Mouse (Mus musculus): ENCODE measurements around the gene Hba-x. TPM values are rescaled to one million over a fixed set of nuclear protein-coding genes. Genes with fewer than 3 reads are reported as not detected.
"Not testable (repeated sequence)": the region's sequence is repeated elsewhere in the genome, so short reads cannot be mapped to it uniquely, and the experiment has no call there.

Hba-x gene
- polyA plus RNA-seq, 1 experiment from 2014 or later: 47.4 TPM

DNA sequence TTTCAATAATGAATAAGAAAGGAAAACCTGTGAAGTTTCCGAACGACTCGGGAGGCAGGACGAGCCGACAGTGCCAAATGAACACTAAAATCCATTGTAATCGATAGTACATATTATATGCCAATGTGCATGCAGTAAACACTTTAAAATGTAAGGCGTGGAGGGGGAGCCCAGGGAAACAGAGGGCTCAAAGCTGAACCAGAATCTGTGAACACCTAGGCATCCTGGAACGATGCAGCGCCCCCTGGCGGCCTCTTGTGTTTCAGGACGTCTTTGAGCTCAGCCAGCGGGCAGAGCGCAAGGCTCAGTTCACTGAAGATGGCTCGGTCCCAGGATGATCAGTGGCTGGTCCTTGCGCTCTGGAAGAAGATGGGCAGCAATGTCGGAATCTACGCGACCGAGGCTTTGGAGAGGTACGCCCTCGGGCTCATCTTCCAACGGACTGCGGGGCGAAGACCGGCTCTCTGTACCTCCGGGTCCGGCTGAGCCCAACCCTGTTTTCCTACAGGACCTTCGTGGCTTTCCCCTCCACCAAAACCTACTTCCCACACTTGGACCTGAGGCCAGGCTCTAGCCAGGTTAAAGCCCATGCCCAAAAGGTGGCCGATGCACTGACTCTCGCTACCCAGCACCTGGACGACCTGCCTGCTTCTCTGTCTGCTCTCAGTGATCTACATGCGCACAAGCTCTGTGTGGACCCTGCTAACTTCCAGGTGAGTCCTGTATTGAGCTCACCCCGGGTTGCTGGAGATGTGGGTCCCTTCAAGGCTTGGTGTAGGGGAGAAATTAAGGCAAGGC, 10.7 kb downstream of the Hba-x start, which contains the start of gene Hbq1b:
Gene Hbq1b (plus strand): TSS at position 271 of the 798 bp plus-strand sequence.
- H3K36me3 ChIP-seq (ENCODE audit: control insufficient read depth, insufficient read depth); H3K9me3 ChIP-seq (replicated peaks; ENCODE audit: control insufficient read depth, low read length); H3K27me3 ChIP-seq (ENCODE audit: control insufficient read depth, insufficient read depth, low read depth, low read length); ATAC-seq (ENCODE audit: low read depth): not testable (repeated sequence)
- WGBS (ENCODE audit: insufficient replicate concordance): 13% methylated on average over 30 of the region's 33 CpGs
- peak within 1 kb of the TSS; percentile 39 for H3K4me2 ChIP-seq (ENCODE audit: low read depth, low read length)
- H3K27ac ChIP-seq (ENCODE audit: low read length): peak within 1 kb of the TSS; percentile 98
- peak within 1 kb of the TSS; percentile 65 for H3K4me3 ChIP-seq (ENCODE audit: low read depth, low read length)
- H3K9ac ChIP-seq (ENCODE audit: low read depth, low read length): peak within 1 kb of the TSS; percentile 63
- H3K4me1 ChIP-seq (ENCODE audit: control insufficient read depth, low read depth, low read length): peaks cover 28% of the 10 kb centered on the region

DNA sequence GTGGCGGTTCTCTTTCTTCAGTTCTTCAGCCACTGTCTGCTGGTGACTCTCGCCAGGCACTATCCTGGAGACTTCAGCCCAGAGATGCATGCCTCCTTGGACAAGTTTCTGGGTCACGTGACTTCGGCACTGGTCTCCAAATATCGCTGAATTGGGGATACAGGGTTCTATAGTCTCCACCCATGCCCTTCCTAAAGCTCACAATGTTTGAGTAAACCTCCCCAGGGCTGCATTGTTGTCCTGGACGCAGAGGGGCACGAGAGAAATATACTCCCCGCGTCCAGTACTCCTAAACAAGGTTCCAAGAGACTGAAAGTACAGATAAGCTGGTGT, 11.3 kb downstream of the Hba-x start:
- H3K9me3 ChIP-seq (replicated peaks; ENCODE audit: control insufficient read depth, low read length): no peaks in the 10 kb centered on the region
- WGBS (ENCODE audit: insufficient replicate concordance): 46% methylated on average over 9 of the region's 9 CpGs
- peak overlapping the region; percentile 98 for H3K27ac ChIP-seq (ENCODE audit: low read length)

DNA sequence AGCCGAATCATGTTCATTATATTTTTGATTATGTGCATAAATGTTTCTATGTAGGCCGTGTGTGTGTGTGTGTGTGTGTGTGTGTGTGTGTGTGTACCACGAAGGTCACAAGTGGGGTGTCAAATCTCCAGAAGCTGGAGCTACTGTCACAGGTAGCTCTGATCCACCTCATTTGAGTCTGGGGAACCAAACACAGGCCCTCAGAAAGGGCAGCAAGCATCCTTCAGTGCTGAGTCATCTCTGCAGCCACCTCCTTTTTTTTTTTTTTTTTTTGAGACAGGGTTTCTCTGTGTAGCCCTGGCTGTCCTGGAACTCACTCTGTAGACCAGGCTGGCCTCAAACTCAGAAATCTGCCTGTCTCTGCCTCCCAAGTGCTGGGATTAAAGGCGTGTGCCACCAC, 16.6 kb downstream of the Hba-x start:
- Histone ChIP-seq H3K4me2 (ENCODE audit: low read depth, low read length) (peak overlapping the region; percentile 84), H3K9ac (ENCODE audit: low read depth, low read length) (peak overlapping the region; percentile 71), H3K27ac (ENCODE audit: low read length) (peak overlapping the region; percentile 98), H3K4me3 (ENCODE audit: low read depth, low read length) (peak overlapping the region; percentile 34), H3K4me1 (ENCODE audit: control insufficient read depth, low read depth, low read length) (peaks cover 47% of the 10 kb centered on the region)
- not testable (repeated sequence) for ATAC-seq (ENCODE audit: low read depth); H3K9me3 ChIP-seq (replicated peaks; ENCODE audit: control insufficient read depth, low read length); H3K36me3 ChIP-seq (ENCODE audit: control insufficient read depth, insufficient read depth); H3K27me3 ChIP-seq (ENCODE audit: control insufficient read depth, insufficient read depth, low read depth, low read length)
- WGBS (ENCODE audit: insufficient replicate concordance): 47% methylated on average over 4 of the region's 4 CpGs

More for the DNA sequence above, 11.3 kb downstream of the Hba-x start:
- Histone ChIP-seq H3K27me3 (ENCODE audit: control insufficient read depth, insufficient read depth, low read depth, low read length) (no peaks in the 10 kb centered on the region), H3K4me3 (ENCODE audit: low read depth, low read length) (peak overlapping the region; percentile 65), H3K4me1 (ENCODE audit: control insufficient read depth, low read depth, low read length) (peaks cover 30% of the 10 kb centered on the region), H3K36me3 (ENCODE audit: control insufficient read depth, insufficient read depth) (peaks cover 3% of the 10 kb centered on the region; the same call in 1 of the 2 replicates), H3K4me2 (ENCODE audit: low read depth, low read length) (peak overlapping the region; percentile 39), H3K9ac (ENCODE audit: low read depth, low read length) (peak overlapping the region; percentile 63)
- no peak for ATAC-seq (ENCODE audit: low read depth)

GRCm38 (mm10) chr11:32293479-32293878, 17.3 kb downstream of the Hba-x start:
- Histone ChIP-seq H3K4me1 (ENCODE audit: control insufficient read depth, low read depth, low read length) (peaks cover 45% of the 10 kb centered on the region), H3K27ac (ENCODE audit: low read length) (peak overlapping the region; percentile 98), H3K4me2 (ENCODE audit: low read depth, low read length) (peak overlapping the region; percentile 68), H3K9ac (ENCODE audit: low read depth, low read length) (peak overlapping the region; percentile 75), H3K4me3 (ENCODE audit: low read depth, low read length) (peak overlapping the region; percentile 45)
- not testable (repeated sequence) for H3K27me3 ChIP-seq (ENCODE audit: control insufficient read depth, insufficient read depth, low read depth, low read length); H3K36me3 ChIP-seq (ENCODE audit: control insufficient read depth, insufficient read depth); H3K9me3 ChIP-seq (replicated peaks; ENCODE audit: control insufficient read depth, low read length)
- 35% methylated on average over 3 of the region's 3 CpGs for WGBS (ENCODE audit: insufficient replicate concordance)
- ATAC-seq (ENCODE audit: low read depth): peak; percentile 19

GRCm38 (mm10) chr11:32296203-32296602, 20.0 kb downstream of the Hba-x start, which contains the start of gene Hba-a2:
Gene Hba-a2, plus strand, starts transcription at chr11:32296489.
- Histone ChIP-seq H3K4me2 (ENCODE audit: low read depth, low read length) (peak within 1 kb of the TSS; percentile 68), H3K27ac (ENCODE audit: low read length) (peak within 1 kb of the TSS; percentile 98), H3K9ac (ENCODE audit: low read depth, low read length) (peak within 1 kb of the TSS; percentile 75), H3K4me1 (ENCODE audit: control insufficient read depth, low read depth, low read length) (peaks cover 36% of the 10 kb centered on the region), H3K4me3 (ENCODE audit: low read depth, low read length) (peak within 1 kb of the TSS; percentile 62)
- not testable (repeated sequence) for H3K36me3 ChIP-seq (ENCODE audit: control insufficient read depth, insufficient read depth); H3K27me3 ChIP-seq (ENCODE audit: control insufficient read depth, insufficient read depth, low read depth, low read length); H3K9me3 ChIP-seq (replicated peaks; ENCODE audit: control insufficient read depth, low read length)
- WGBS (ENCODE audit: insufficient replicate concordance): no CpG with 5 or more reads among the region's 4 CpGs
- peak; percentile 81 for ATAC-seq (ENCODE audit: low read depth)

- peak; percentile 2; the same call in 1 of the 2 replicates for ATAC-seq (ENCODE audit: low read depth)
- peaks cover 24% of the 10 kb centered on the region for H3K4me1 ChIP-seq (ENCODE audit: control insufficient read depth, low read depth, low read length)
- 20% methylated on average over 2 of the region's 2 CpGs for WGBS (ENCODE audit: insufficient replicate concordance)
- H3K9ac ChIP-seq (ENCODE audit: low read depth, low read length): peak overlapping the region; percentile 67
- H3K9me3 ChIP-seq (replicated peaks; ENCODE audit: control insufficient read depth, low read length); H3K36me3 ChIP-seq (ENCODE audit: control insufficient read depth, insufficient read depth); H3K27me3 ChIP-seq (ENCODE audit: control insufficient read depth, insufficient read depth, low read depth, low read length): not testable (repeated sequence)
- peak overlapping the region; percentile 96 for H3K27ac ChIP-seq (ENCODE audit: low read length)
- peak overlapping the region; percentile 30; the same call in 1 of the 2 replicates for H3K4me2 ChIP-seq (ENCODE audit: low read depth, low read length)
- H3K4me3 ChIP-seq (ENCODE audit: low read depth, low read length): peak overlapping the region; percentile 62
Measured at GRCm38 (mm10) chr11:32297417-32297816, 21.2 kb downstream of the Hba-x start.

DNA sequence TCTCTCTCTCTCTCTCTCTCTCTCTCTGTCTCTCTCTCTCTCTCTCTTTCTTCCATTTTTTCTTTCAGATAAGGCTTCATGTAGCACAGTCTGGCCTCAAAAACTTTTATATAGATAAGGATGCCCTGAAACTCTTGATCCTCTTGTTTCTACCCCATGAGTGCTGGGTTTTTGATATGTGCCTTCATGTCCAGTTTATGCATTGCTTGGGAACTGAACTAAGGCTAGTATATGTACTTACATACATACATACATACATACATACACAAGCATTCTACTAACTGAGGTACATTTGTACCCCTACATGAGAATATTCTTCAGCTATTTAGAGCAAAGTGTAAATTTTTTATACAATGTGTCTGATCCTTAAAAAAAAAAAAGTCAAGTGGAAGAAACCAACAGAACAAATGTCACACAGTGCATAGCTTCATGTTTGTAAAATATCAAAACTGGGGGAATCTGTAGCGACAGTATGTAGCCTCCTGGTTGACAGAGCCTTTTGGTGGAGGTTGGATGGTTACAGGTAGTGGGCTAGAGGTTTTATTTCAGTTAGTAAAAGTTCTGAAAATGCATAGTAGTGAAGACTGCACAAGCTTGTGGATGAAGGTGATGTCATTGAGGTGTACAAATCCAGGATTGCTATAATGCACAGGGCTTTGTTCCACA, 21.8 kb downstream of the Hba-x start:
- peak; percentile 36 for ATAC-seq (ENCODE audit: low read depth)
- Histone ChIP-seq H3K9ac (ENCODE audit: low read depth, low read length) (peak overlapping the region; percentile 36; the same call in 1 of the 2 replicates), H3K36me3 (ENCODE audit: control insufficient read depth, insufficient read depth) (peaks cover 2% of the 10 kb centered on the region; the same call in 1 of the 2 replicates), H3K4me2 (ENCODE audit: low read depth, low read length) (peak overlapping the region; percentile 14; the same call in 1 of the 2 replicates), H3K9me3 (replicated peaks; ENCODE audit: control insufficient read depth, low read length) (no peaks in the 10 kb centered on the region), H3K27me3 (ENCODE audit: control insufficient read depth, insufficient read depth, low read depth, low read length) (0 out of 2 replicates have a peak, but pooled peaks cover 8% of the 10 kb centered on the region), H3K4me1 (ENCODE audit: control insufficient read depth, low read depth, low read length) (peaks cover 22% of the 10 kb centered on the region), H3K27ac (ENCODE audit: low read length) (peak overlapping the region; percentile 83), H3K4me3 (ENCODE audit: low read depth, low read length) (peak overlapping the region; percentile 41)
- 71% methylated on average over 1 of the region's 1 CpGs for WGBS (ENCODE audit: insufficient replicate concordance)

DNA sequence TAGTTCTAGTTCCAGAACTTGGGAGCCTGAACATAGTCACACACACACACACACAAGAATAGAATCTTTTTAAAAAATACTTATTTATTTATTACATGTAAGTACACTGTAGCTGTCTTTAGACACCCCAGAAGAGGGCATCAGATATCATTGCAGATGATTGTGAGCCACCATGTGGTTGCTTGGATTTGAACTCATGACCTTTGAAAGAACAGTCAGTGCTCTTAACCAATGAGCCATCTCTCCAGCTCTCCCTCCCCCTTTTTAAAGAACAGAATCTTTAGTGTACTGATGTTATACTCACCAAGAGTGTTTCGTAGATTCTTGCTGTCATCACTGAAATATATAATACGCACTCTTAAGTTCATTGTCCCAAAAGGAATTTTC, 22.3 kb downstream of the Hba-x start:
- peak overlapping the region; percentile 83 for H3K27ac ChIP-seq (ENCODE audit: low read length)
- H3K27me3 ChIP-seq (ENCODE audit: control insufficient read depth, insufficient read depth, low read depth, low read length): 0 out of 2 replicates have a peak, but pooled peaks cover 8% of the 10 kb centered on the region
- no peaks in the 10 kb centered on the region for H3K9me3 ChIP-seq (replicated peaks; ENCODE audit: control insufficient read depth, low read length)
- H3K9ac ChIP-seq (ENCODE audit: low read depth, low read length): peak overlapping the region; percentile 24; the same call in 1 of the 2 replicates
- WGBS (ENCODE audit: insufficient replicate concordance): 92% methylated on average over 2 of the region's 2 CpGs
- H3K36me3 ChIP-seq (ENCODE audit: control insufficient read depth, insufficient read depth): peaks cover 2% of the 10 kb centered on the region; the same call in 1 of the 2 replicates
- peak overlapping the region; percentile 41 for H3K4me3 ChIP-seq (ENCODE audit: low read depth, low read length)
- peak overlapping the region; percentile 1; the same call in 1 of the 2 replicates for H3K4me2 ChIP-seq (ENCODE audit: low read depth, low read length)
- no peak for ATAC-seq (ENCODE audit: low read depth)
- H3K4me1 ChIP-seq (ENCODE audit: control insufficient read depth, low read depth, low read length): peaks cover 22% of the 10 kb centered on the region
